11 mouse cellular contexts compared by ENCODE assay signal in the genomic region with DNA sequence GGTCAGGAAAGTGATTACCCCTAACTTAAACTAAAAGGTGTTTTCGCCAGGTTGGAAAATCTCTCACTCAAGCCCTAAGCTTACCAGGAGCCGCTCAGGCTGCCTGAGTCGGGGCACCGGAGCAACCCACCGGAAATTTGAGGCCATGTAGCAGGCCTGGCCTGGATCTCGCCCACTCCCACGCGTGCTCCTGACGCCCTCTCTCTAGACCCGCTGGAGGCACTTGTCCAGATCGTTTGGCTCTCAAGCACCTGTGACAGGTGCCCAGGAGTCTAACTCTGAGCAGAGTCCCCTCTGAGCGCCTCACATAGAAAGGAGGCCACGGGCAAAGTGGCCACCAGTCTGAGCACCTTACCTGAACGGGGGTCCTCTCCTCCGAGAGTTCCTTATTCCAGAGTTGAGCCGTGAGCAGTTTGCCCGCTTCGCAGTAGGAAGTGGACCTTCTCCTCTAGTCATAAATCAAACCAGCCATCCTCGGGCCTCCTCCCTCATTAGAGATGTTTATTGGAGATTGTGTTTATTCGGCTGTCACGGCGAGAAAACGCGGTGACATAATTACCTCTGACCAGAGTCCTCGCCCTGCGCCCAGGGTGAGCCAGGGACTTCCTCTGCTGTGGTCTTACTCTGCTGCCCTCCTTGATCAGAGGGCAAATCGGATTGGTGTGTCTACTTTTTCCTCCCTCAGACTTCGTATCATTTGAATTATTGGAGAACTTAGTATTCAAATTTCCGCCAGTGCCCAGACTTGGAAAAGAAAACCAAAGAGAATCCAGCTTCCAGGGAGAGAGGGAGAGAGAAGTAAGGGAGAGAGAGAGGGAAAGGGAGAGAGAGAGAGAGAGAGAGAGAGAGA. TPM values are rescaled to one million over a fixed set of nuclear protein-coding genes. Genes with fewer than 3 reads are reported as not detected.
DNase-seq lines count a peak whose midpoint lies in the region; ATAC-seq and TF ChIP-seq lines count a peak whose summit lies in the region.
"Had no signal": no experiment of that assay in that cellular context is flagged by ENCODE, and none has a peak within 500 bp of the region (broad histone marks: within the 10 kb centered on the region; RNA-seq: fewer than 3 reads in every experiment).

No protein-coding gene starts in this region.

- no peaks in the 10 kb centered on the region for H3K36me3 ChIP-seq in embryonic facial prominence, embryonic 10.5 days (replicated peaks)
- no peaks in the 10 kb centered on the region for H3K36me3 ChIP-seq in hindbrain, embryonic 15.5 days
- H3K36me3 ChIP-seq: stomach, embryonic 15.5 days had no signal

- 2% methylated on average over 29 of the region's 29 CpGs for WGBS in embryonic facial prominence, embryonic 10.5 days
- 6% methylated on average over 29 of the region's 29 CpGs for WGBS in hindbrain, embryonic 15.5 days

- H3K9me3 ChIP-seq in embryonic facial prominence, embryonic 10.5 days, result no peaks in the 10 kb centered on the region
- no peaks in the 10 kb centered on the region for H3K9me3 ChIP-seq in hindbrain, embryonic 15.5 days
- H3K9me3 ChIP-seq: stomach, embryonic 15.5 days had no signal

- H3K27ac ChIP-seq in embryonic facial prominence, embryonic 10.5 days (replicated peaks), result peak overlapping the region; percentile 41; the same call in 1 of the 2 replicates
- 0 out of 2 replicates have a peak overlapping the region, but pooled peaks have one; percentile 22 for H3K27ac ChIP-seq in hindbrain, embryonic 15.5 days (replicated peaks)
- H3K27ac ChIP-seq: stomach, embryonic 15.5 days had no signal

- H3K9ac ChIP-seq in hindbrain, embryonic 15.5 days, result peak overlapping the region; percentile 33
- H3K9ac ChIP-seq: stomach, embryonic 15.5 days had no signal

- H3K4me1 ChIP-seq in embryonic facial prominence, embryonic 10.5 days, result peaks cover 63% of the 10 kb centered on the region
- peaks cover 21% of the 10 kb centered on the region for H3K4me1 ChIP-seq in hindbrain, embryonic 15.5 days (replicated peaks)

- no peak for TF ChIP-seq CTCF in brain, embryonic 14.5 days (IDR thresholded peaks at IDR 0.05; ENCODE audit: borderline replicate concordance, extremely low read depth, insufficient read depth, insufficient read length)

- no peak for TF ChIP-seq POLR2A in brain, embryonic 14.5 days (IDR thresholded peaks at IDR 0.05; ENCODE audit: borderline replicate concordance, extremely low read depth, insufficient read depth, insufficient read length, poor library complexity, severe bottlenecking)

- peak overlapping the region; percentile 41 for H3K4me3 ChIP-seq in embryonic facial prominence, embryonic 10.5 days
- H3K4me3 ChIP-seq in hindbrain, embryonic 15.5 days, result peak overlapping the region; percentile 30
- H3K4me3 ChIP-seq: stomach, embryonic 15.5 days had no signal

- DNase-seq in brain, embryonic 14.5 days (ENCODE audit: low read depth), result peak; percentile 43
- peak; percentile 51 for DNase-seq in embryonic facial prominence, embryonic 10.5 days (ENCODE audit: low spot score)
- peak; percentile 62 for DNase-seq in neural tube, embryonic 10.5 days (ENCODE audit: extremely low spot score, low spot score)
- DNase-seq in lung, postnatal 10 days, result no peak
- no peak for DNase-seq in ovary, postnatal 36 days (ENCODE audit: low spot score)
- no peak for DNase-seq in frontal cortex, postnatal 36 days (ENCODE audit: low spot score in 2 of 2)
- DNase-seq in right cerebral cortex, postnatal 25 days, result no peak
- DNase-seq: gastrocnemius, postnatal 10 days had no signal

- ATAC-seq in hindbrain, embryonic 15.5 days (ENCODE audit: low FRiP score, low read depth), result no peak

- peaks cover 100% of the 10 kb centered on the region for H3K27me3 ChIP-seq in embryonic facial prominence, embryonic 10.5 days (replicated peaks; ENCODE audit: low read depth, poor library complexity, severe bottlenecking)
- H3K27me3 ChIP-seq in hindbrain, embryonic 15.5 days, result peaks cover 77% of the 10 kb centered on the region

- peak overlapping the region; percentile 60 for H3K4me2 ChIP-seq in hindbrain, embryonic 15.5 days
- H3K4me2 ChIP-seq: stomach, embryonic 15.5 days had no signal

RNA-seq across cellular contexts. Expression of a gene that starts 1.4 kb away (rescaled TPM):
- polyA plus RNA-seq in brain, embryonic 14.5 days (2012; rRNA removed), result 63.3 and 76.2 TPM in 2 replicates
- 13.0 and 22.3 TPM in 2 replicates for polyA plus RNA-seq in embryonic facial prominence, embryonic 10.5 days (2016; fragmentation: Nextera tagmentation; extraction: Ambion mirVana)
- 32.6 and 42.3 TPM in 2 replicates for polyA plus RNA-seq in hindbrain, embryonic 15.5 days (2015; fragmentation: Nextera tagmentation; extraction: Ambion mirVana)
- polyA plus RNA-seq: liver, adult 2 months had no signal

Comparison
In these comparisons a context has a peak if more than half of its experiments do, and no peak if none do; other contexts are left out.
1. DNase-seq: peak in brain, embryonic 14.5 days (single experiment), embryonic facial prominence, embryonic 10.5 days (single experiment) and neural tube, embryonic 10.5 days (single experiment); none in lung, postnatal 10 days (single experiment), ovary, postnatal 36 days (single experiment), frontal cortex, postnatal 36 days (0 of 2) and right cerebral cortex, postnatal 25 days (single experiment).